Mouse (Mus musculus): ENCODE measurements around the gene Shb.

GRCm38 (mm10) chr4:45426724-45427457 lies 105.4 kb downstream of the Shb start:
- TF ChIP-seq POLR2A (IDR thresholded peaks at IDR 0.05; ENCODE audit: extremely low read depth, insufficient read depth, low read length) (no peak), CTCF (IDR thresholded peaks at IDR 0.05; ENCODE audit: extremely low read depth, insufficient read depth, low read length) (no peak)

Data from cortical plate, adult 2 months (tissue).